Mouse (Mus musculus): ENCODE measurements at regions not wholly inside any gene's neighbourhood (a gene's known extent, or its start where the extent isn't known, plus 50 kb on each side); places are given as distances from the start of the nearest gene placed in this dataset.

GRCm38 (mm10) chr10:19412926-19413325, 56.6 kb downstream of the Olig3 start:
- 53% methylated on average over 2 of the region's 2 CpGs for WGBS
- no peak overlapping the region for H3K4me3 ChIP-seq (replicated peaks)
- no peak overlapping the region for H3K9ac ChIP-seq
- H3K27me3 ChIP-seq (replicated peaks), result no peaks in the 10 kb centered on the region
- H3K27ac ChIP-seq, result no peak overlapping the region
- ATAC-seq (ENCODE audit: insufficient read depth, low FRiP score, low read depth), result no peak
- no peaks in the 10 kb centered on the region for H3K36me3 ChIP-seq
- H3K9me3 ChIP-seq, result no peaks in the 10 kb centered on the region
- no peak overlapping the region for H3K4me2 ChIP-seq
- H3K4me1 ChIP-seq, result no peaks in the 10 kb centered on the region

GRCm38 (mm10) chr10:19413935-19414334, 57.6 kb downstream of the Olig3 start:
- Histone ChIP-seq H3K4me2 (no peak overlapping the region), H3K9me3 (no peaks in the 10 kb centered on the region), H3K4me3 (replicated peaks) (no peak overlapping the region), H3K4me1 (no peaks in the 10 kb centered on the region), H3K27ac (no peak overlapping the region), H3K27me3 (replicated peaks) (no peaks in the 10 kb centered on the region), H3K9ac (no peak overlapping the region), H3K36me3 (no peaks in the 10 kb centered on the region)
- 50% methylated on average over 5 of the region's 5 CpGs for WGBS
- no peak for ATAC-seq (ENCODE audit: insufficient read depth, low FRiP score, low read depth)

GRCm38 (mm10) chr10:19414834-19415233, 58.5 kb downstream of the Olig3 start:
- 39% methylated on average over 5 of the region's 5 CpGs for WGBS
- Histone ChIP-seq H3K27ac (no peak overlapping the region), H3K9ac (no peak overlapping the region), H3K4me1 (no peaks in the 10 kb centered on the region), H3K27me3 (replicated peaks) (no peaks in the 10 kb centered on the region), H3K9me3 (no peaks in the 10 kb centered on the region), H3K36me3 (no peaks in the 10 kb centered on the region), H3K4me3 (replicated peaks) (no peak overlapping the region), H3K4me2 (no peak overlapping the region)
- no peak for ATAC-seq (ENCODE audit: insufficient read depth, low FRiP score, low read depth)

GRCm38 (mm10) chr10:19424030-19424429, 67.7 kb downstream of the Olig3 start:
- 39% methylated on average over 1 of the region's 1 CpGs for WGBS
- Histone ChIP-seq H3K9ac (no peak overlapping the region), H3K4me2 (no peak overlapping the region), H3K4me1 (no peaks in the 10 kb centered on the region), H3K27ac (no peak overlapping the region), H3K36me3 (no peaks in the 10 kb centered on the region), H3K4me3 (replicated peaks) (no peak overlapping the region), H3K9me3 (no peaks in the 10 kb centered on the region), H3K27me3 (replicated peaks) (no peaks in the 10 kb centered on the region)
- no peak for ATAC-seq (ENCODE audit: insufficient read depth, low FRiP score, low read depth)

- ATAC-seq (ENCODE audit: insufficient read depth, low FRiP score, low read depth), result no peak
Observed at GRCm38 (mm10) chr10:19424961-19425360, 68.6 kb downstream of the Olig3 start.

GRCm38 (mm10) chr10:19426835-19427234, 70.5 kb downstream of the Olig3 start:
- ATAC-seq (ENCODE audit: insufficient read depth, low FRiP score, low read depth), result no peak
- Histone ChIP-seq H3K27ac (no peak overlapping the region), H3K4me1 (no peaks in the 10 kb centered on the region), H3K9me3 (no peaks in the 10 kb centered on the region), H3K36me3 (no peaks in the 10 kb centered on the region), H3K9ac (no peak overlapping the region), H3K27me3 (replicated peaks) (no peaks in the 10 kb centered on the region), H3K4me3 (replicated peaks) (no peak overlapping the region), H3K4me2 (no peak overlapping the region)
- WGBS, result 63% methylated on average over 3 of the region's 3 CpGs

More at GRCm38 (mm10) chr10:19424961-19425360, 68.6 kb downstream of the Olig3 start:
- H3K27me3 ChIP-seq (replicated peaks), result no peaks in the 10 kb centered on the region
- no peaks in the 10 kb centered on the region for H3K36me3 ChIP-seq
- H3K4me3 ChIP-seq (replicated peaks), result no peak overlapping the region
- no peak overlapping the region for H3K4me2 ChIP-seq
- H3K9ac ChIP-seq, result no peak overlapping the region
- 65% methylated on average over 3 of the region's 3 CpGs for WGBS
- H3K4me1 ChIP-seq, result no peaks in the 10 kb centered on the region
- no peak overlapping the region for H3K27ac ChIP-seq
- no peaks in the 10 kb centered on the region for H3K9me3 ChIP-seq

- no peaks in the 10 kb centered on the region for H3K36me3 ChIP-seq
- H3K4me3 ChIP-seq (replicated peaks), result no peak overlapping the region
- H3K4me1 ChIP-seq, result no peaks in the 10 kb centered on the region
- no peak overlapping the region for H3K9ac ChIP-seq
- no peak overlapping the region for H3K4me2 ChIP-seq
- H3K27ac ChIP-seq, result no peak overlapping the region
- no peak for ATAC-seq (ENCODE audit: insufficient read depth, low FRiP score, low read depth)
- H3K27me3 ChIP-seq (replicated peaks), result no peaks in the 10 kb centered on the region
- no peaks in the 10 kb centered on the region for H3K9me3 ChIP-seq
- WGBS, result 87% methylated on average over 4 of the region's 4 CpGs
Observed at GRCm38 (mm10) chr10:19432515-19432914, 76.2 kb downstream of the Olig3 start.

GRCm38 (mm10) chr10:19434661-19435060, 78.3 kb downstream of the Olig3 start:
- Histone ChIP-seq H3K4me2 (no peak overlapping the region), H3K9ac (no peak overlapping the region), H3K9me3 (no peaks in the 10 kb centered on the region), H3K4me1 (no peaks in the 10 kb centered on the region), H3K36me3 (no peaks in the 10 kb centered on the region), H3K27me3 (replicated peaks) (no peaks in the 10 kb centered on the region), H3K27ac (no peak overlapping the region), H3K4me3 (replicated peaks) (no peak overlapping the region)
- ATAC-seq (ENCODE audit: insufficient read depth, low FRiP score, low read depth), result no peak
- 67% methylated on average over 6 of the region's 6 CpGs for WGBS

- no peak for ATAC-seq (ENCODE audit: insufficient read depth, low FRiP score, low read depth)
- no peak overlapping the region for H3K4me3 ChIP-seq (replicated peaks)
Observed at GRCm38 (mm10) chr10:19441807-19442206, 85.5 kb downstream of the Olig3 start.

GRCm38 (mm10) chr10:19443516-19443915, 87.2 kb downstream of the Olig3 start:
- Histone ChIP-seq H3K9me3 (no peaks in the 10 kb centered on the region), H3K9ac (no peak overlapping the region), H3K27me3 (replicated peaks) (no peaks in the 10 kb centered on the region), H3K4me3 (replicated peaks) (no peak overlapping the region), H3K4me2 (no peak overlapping the region), H3K36me3 (no peaks in the 10 kb centered on the region), H3K27ac (no peak overlapping the region), H3K4me1 (no peaks in the 10 kb centered on the region)
- 40% methylated on average over 8 of the region's 8 CpGs for WGBS
- no peak for ATAC-seq (ENCODE audit: insufficient read depth, low FRiP score, low read depth)

More at GRCm38 (mm10) chr10:19441807-19442206, 85.5 kb downstream of the Olig3 start:
- WGBS, result 50% methylated on average over 12 of the region's 12 CpGs
- no peaks in the 10 kb centered on the region for H3K9me3 ChIP-seq
- no peaks in the 10 kb centered on the region for H3K27me3 ChIP-seq (replicated peaks)
- H3K9ac ChIP-seq, result no peak overlapping the region
- no peaks in the 10 kb centered on the region for H3K4me1 ChIP-seq
- no peak overlapping the region for H3K4me2 ChIP-seq
- no peaks in the 10 kb centered on the region for H3K36me3 ChIP-seq
- H3K27ac ChIP-seq, result no peak overlapping the region

- no peaks in the 10 kb centered on the region for H3K27me3 ChIP-seq (replicated peaks)
- H3K9me3 ChIP-seq, result no peaks in the 10 kb centered on the region
- ATAC-seq (ENCODE audit: insufficient read depth, low FRiP score, low read depth), result no peak
- no peaks in the 10 kb centered on the region for H3K4me1 ChIP-seq
- H3K27ac ChIP-seq, result no peak overlapping the region
- H3K9ac ChIP-seq, result no peak overlapping the region
- no peaks in the 10 kb centered on the region for H3K36me3 ChIP-seq
- H3K4me2 ChIP-seq, result no peak overlapping the region
- no peak overlapping the region for H3K4me3 ChIP-seq (replicated peaks)
- 50% methylated on average over 12 of the region's 12 CpGs for WGBS
Observed at GRCm38 (mm10) chr10:19448838-19449559, 92.7 kb downstream of the Olig3 start.

GRCm38 (mm10) chr10:19459053-19459452, 102.7 kb downstream of the Olig3 start:
- no peak overlapping the region for H3K4me2 ChIP-seq

GRCm38 (mm10) chr10:19459709-19460108, 103.4 kb downstream of the Olig3 start:
- Histone ChIP-seq H3K36me3 (no peaks in the 10 kb centered on the region), H3K9me3 (no peaks in the 10 kb centered on the region), H3K27me3 (replicated peaks) (no peaks in the 10 kb centered on the region), H3K4me1 (0 out of 2 replicates have a peak, but pooled peaks cover 2% of the 10 kb centered on the region), H3K4me2 (no peak overlapping the region), H3K9ac (no peak overlapping the region), H3K4me3 (replicated peaks) (no peak overlapping the region), H3K27ac (no peak overlapping the region)
- WGBS, result 66% methylated on average over 5 of the region's 5 CpGs
- ATAC-seq (ENCODE audit: insufficient read depth, low FRiP score, low read depth), result no peak

More at GRCm38 (mm10) chr10:19459053-19459452, 102.7 kb downstream of the Olig3 start:
- no peak for ATAC-seq (ENCODE audit: insufficient read depth, low FRiP score, low read depth)
- WGBS, result 68% methylated on average over 11 of the region's 11 CpGs
- Histone ChIP-seq H3K9ac (no peak overlapping the region), H3K27ac (no peak overlapping the region), H3K27me3 (replicated peaks) (no peaks in the 10 kb centered on the region), H3K36me3 (no peaks in the 10 kb centered on the region), H3K9me3 (no peaks in the 10 kb centered on the region), H3K4me1 (0 out of 2 replicates have a peak, but pooled peaks cover 2% of the 10 kb centered on the region), H3K4me3 (replicated peaks) (no peak overlapping the region)

Data from stomach, embryonic 15.5 days (tissue).